Mouse (Mus musculus): ENCODE data around the gene Bms1.

DNA sequence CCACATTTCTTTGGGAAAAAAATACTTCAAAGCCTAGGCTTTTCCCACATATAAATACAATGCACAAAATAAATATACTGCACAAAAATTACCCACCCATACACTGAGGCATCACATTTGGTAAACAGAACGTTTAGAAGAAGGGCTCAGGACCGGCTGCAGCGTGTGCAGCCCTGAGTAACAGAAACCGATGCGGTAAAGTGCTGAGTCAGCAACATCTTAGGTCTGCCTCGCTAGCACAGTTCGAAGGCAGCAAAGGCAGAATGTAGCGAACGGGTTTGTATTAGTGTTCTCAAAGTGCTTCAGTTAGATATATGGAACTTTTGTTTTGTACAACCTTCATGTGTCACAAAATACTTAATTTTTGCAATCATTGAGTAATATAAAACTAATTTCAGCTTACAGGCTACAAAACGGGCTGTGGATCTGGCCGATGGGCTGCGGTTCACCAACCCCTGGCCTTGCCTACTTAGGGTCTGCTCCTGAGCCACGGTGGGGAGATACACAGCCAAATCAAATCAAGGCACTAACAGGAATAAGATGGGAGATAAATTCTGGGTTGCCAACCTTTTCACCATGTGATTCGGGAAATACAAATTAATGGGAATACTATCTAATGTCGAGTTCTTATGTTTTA is 42.9 kb upstream of the Bms1 start:
- TF ChIP-seq CTCF (IDR thresholded peaks at IDR 0.05; ENCODE audit: low read depth) (no peak), EP300 (IDR thresholded peaks at IDR 0.05; ENCODE audit: low read depth) (no peak)

All from heart, postnatal 0 days (tissue).